Mouse (Mus musculus) heart, embryonic 14.5 days (tissue): Measurements from ENCODE around the gene Ddi2. TPM values are rescaled to one million over a fixed set of nuclear protein-coding genes. Genes with fewer than 3 reads are reported as not detected.

Experiments
- ATAC-seq: fragments of 200-750 bp; cut with Nextera tagmentation; 2 replicates; pipeline ENCODE4 v1.8.0; 2017; ENCODE audit warnings: low read depth, moderate TSS enrichment; ENCODE audit not compliant: insufficient number of reproducible peaks, insufficient read depth, low FRiP score
- H3K27ac ChIP-seq, 2 experiments: fragments of 200-500 bp in 1 of 2; fragments of 300-500 bp in 1 of 2; sonication (generic) in 1 of 2; replicated peaks in 1 of 2; 2 replicates each; pipeline ENCODE4 v1.5.1; 2012 to 2014; ENCODE audit warnings: low read depth in 2 of 2, low read length in 2 of 2, control low read depth in 1 of 2, mild to moderate bottlenecking in 1 of 2, mixed read lengths in 1 of 2; ENCODE audit not compliant: control insufficient read depth in 1 of 2, insufficient read depth in 1 of 2
- H3K27me3 ChIP-seq: fragments of 300-500 bp; sonication (generic); 2 replicates; pipeline ENCODE4 v1.6.1; 2014; ENCODE audit warnings: mild to moderate bottlenecking, low read length, control low read depth; ENCODE audit not compliant: control insufficient read depth, insufficient read depth
- H3K36me3 ChIP-seq: fragments of 300-500 bp; sonication (generic); 2 replicates; pipeline ENCODE4 v1.6.1; 2014; ENCODE audit warnings: mild to moderate bottlenecking, control low read depth, low read length, mixed read lengths; ENCODE audit not compliant: control insufficient read depth, insufficient read depth
- H3K4me1 ChIP-seq, 2 experiments: fragments of 200-500 bp in 1 of 2; fragments of 300-500 bp in 1 of 2; sonication (generic) in 1 of 2; 2 replicates each; pipeline ENCODE4 v1.6.1; 2012 to 2014; ENCODE audit warnings: low read length in 2 of 2, control low read depth in 1 of 2, mixed read lengths in 1 of 2; ENCODE audit not compliant: control insufficient read depth in 2 of 2, insufficient read depth in 2 of 2
- H3K4me2 ChIP-seq: fragments of 300-500 bp; sonication (generic); 2 replicates; pipeline ENCODE4 v1.6.1; 2014; ENCODE audit warnings: mild to moderate bottlenecking, low read length
- H3K4me3 ChIP-seq, 2 experiments: fragments of 200-500 bp in 1 of 2; fragments of 300-500 bp in 1 of 2; sonication (generic) in 1 of 2; 2 replicates each; pipeline ENCODE4 v1.5.1; 2012 to 2014; ENCODE audit warnings: low read length in 2 of 2, mild to moderate bottlenecking in 2 of 2, control low read depth in 1 of 2, low read depth in 1 of 2, moderate library complexity in 1 of 2; ENCODE audit not compliant: control insufficient read depth in 1 of 2, insufficient read depth in 1 of 2
- H3K9ac ChIP-seq: fragments of 300-500 bp; sonication (generic); 2 replicates; pipeline ENCODE4 v1.6.1; 2014; ENCODE audit warnings: mild to moderate bottlenecking, low read length
- H3K9me3 ChIP-seq: fragments of 300-500 bp; sonication (generic); 2 replicates; pipeline ENCODE4 v1.6.1; 2016; ENCODE audit warnings: low read length, control low read depth; ENCODE audit not compliant: control insufficient read depth
- WGBS: fragments of 180-500 bp; shearing (Covaris S2); extraction: QIAGEN DNeasy Blood & Tissue Kit; methylation state at CpG from one replicate; pipeline ENCODE4 v1.1.7; 2014; 5-methylcytosine and 5-hydroxymethylcytosine counted together
- polyA plus RNA-seq: library from polyadenylated mRNA; unstranded; fragments of >200 nt; fragmentation: Nextera tagmentation; extraction: Ambion mirVana; gene quantifications from 2 replicates; pipeline ENCODE4 v1.2.1, GENCODE M21; 2014

The Ddi2 gene
- polyA plus RNA-seq, 1 experiment from 2014 or later, result 12.0 TPM

DNA sequence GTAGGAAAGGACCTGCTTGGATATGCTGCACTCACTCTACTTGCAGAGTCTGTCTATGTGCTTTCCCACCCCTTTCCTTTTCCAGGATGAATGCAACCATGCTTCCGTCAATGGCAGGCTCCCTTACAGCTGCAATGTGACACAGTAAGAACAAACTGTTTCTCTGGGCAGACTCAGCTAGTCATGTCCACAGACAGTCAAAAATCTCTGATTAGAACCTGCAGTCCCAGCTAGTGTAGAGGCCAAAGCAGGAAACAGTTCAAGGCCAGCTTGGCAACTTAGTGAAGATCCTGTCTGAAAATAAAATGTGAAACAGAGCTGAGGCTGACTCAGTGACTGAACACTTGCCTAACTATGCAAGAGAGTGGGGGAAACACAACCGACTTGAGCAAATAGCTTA is 18.6 kb downstream of the Ddi2 start:
- peaks cover 100% of the 10 kb centered on the region for H3K36me3 ChIP-seq
- WGBS, result 93% methylated on average over 2 of the region's 2 CpGs
- ATAC-seq, result no peak

DNA sequence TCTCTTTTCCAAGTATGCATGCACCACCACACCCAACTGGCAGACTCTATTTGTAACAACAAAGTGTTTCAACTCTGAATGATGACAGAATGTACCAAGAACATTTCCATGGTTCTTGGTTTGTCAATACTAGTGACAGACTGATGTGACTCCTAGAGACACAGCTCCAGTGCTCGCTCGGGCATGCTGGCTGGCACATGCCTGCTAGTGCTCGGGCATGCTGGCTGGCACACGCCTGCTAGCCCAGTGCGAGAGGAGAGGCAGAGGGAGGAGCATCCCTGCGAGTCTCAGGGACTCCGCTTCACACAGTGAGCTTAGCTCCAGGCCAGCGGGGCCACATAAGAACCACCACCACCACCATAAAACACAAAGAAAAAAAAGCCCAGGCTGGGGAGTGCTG is 28.5 kb downstream of the Ddi2 start:
- Histone ChIP-seq H3K27me3 (no peaks in the 10 kb centered on the region), H3K9me3 (no peaks in the 10 kb centered on the region), H3K27ac (no peak overlapping the region), H3K4me3 (no peak overlapping the region), H3K9ac (no peak overlapping the region), H3K36me3 (peaks cover 98% of the 10 kb centered on the region), H3K4me2 (no peak overlapping the region), H3K4me1 (0 out of 4 replicates have a peak, but pooled peaks cover 0 to 2% of the 10 kb centered on the region in 2 experiments)
- no peak for ATAC-seq
- 90% methylated on average over 8 of the region's 8 CpGs for WGBS

More for the DNA sequence above, 18.6 kb downstream of the Ddi2 start:
- Histone ChIP-seq H3K9ac (no peak overlapping the region), H3K27me3 (no peaks in the 10 kb centered on the region), H3K4me3 (no peak overlapping the region), H3K4me2 (no peak overlapping the region), H3K4me1 (no peaks in the 10 kb centered on the region), H3K27ac (no peak overlapping the region), H3K9me3 (no peaks in the 10 kb centered on the region)

DNA sequence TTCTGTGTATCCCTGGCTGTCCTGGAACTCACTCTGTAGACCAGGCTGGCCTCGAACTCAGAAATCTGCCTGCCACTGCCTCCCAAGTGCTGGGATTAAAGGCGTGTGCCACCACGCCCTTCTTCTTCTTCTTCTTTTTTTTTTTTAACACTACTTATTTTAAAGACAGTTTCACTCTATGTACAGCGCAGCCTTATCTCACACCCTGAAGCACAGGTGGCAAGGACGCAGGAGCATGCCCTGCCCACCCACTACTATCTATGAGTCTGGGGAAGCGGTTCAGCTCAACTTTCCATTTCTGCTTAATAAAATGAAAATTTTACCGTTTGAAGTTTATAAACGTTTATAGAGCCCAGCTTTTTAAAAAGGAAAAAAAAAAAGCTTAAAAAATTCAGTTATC is 34.7 kb downstream of the Ddi2 start:
- Histone ChIP-seq H3K9ac (no peak overlapping the region), H3K4me3 (no peak overlapping the region), H3K9me3 (no peaks in the 10 kb centered on the region), H3K27me3 (no peaks in the 10 kb centered on the region), H3K36me3 (peaks cover 92% of the 10 kb centered on the region), H3K27ac (no peak overlapping the region), H3K4me1 (peaks cover 9 to 12% of the 10 kb centered on the region in 2 experiments), H3K4me2 (no peak overlapping the region)
- 87% methylated on average over 8 of the region's 8 CpGs for WGBS
- ATAC-seq, result no peak

DNA sequence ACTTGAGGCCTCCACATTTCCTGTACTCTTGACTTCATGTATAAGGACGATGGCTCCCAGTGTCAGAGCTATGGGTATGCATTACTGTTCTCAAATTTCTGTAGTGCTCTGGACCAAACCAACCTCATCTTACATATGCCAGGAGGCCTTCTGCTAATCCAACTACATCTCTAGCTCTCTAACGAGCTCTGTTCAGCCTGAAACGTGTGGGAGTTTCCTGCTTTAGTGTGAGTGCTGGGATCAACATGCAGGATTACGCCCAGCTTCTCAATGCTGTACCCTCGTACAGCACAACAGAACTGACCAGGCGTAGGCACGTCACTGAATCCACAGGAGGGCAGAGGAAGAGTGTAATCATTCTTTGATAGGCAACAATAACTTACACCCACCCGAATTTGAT is 36.7 kb downstream of the Ddi2 start:
- peaks cover 84% of the 10 kb centered on the region for H3K36me3 ChIP-seq

DNA sequence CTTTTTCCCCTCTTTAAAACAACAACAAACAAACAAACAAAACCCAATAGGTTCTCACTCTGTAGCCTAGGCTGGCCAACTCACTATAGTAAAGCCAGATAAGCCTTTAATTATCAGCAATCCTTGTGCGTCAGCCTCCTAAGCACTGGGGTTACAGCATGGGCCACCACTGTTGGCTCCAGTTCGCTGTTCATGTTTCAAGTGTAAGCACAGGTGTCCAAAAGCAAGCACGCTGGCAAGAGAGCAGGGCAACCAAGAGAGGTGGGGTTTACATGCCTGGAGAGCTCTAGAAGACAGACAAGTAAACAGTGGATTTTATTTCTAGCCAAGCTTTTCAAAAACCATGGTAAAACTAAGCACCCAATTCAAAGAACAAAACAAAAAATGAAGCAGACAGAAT is 37.1 kb downstream of the Ddi2 start:
- no peak overlapping the region for H3K4me2 ChIP-seq
- H3K9me3 ChIP-seq, result no peaks in the 10 kb centered on the region
- peaks cover 81% of the 10 kb centered on the region for H3K36me3 ChIP-seq
- H3K4me1 ChIP-seq, result peaks cover 21 to 34% of the 10 kb centered on the region in 2 experiments
- no peak overlapping the region for H3K27ac ChIP-seq
- H3K27me3 ChIP-seq, result no peaks in the 10 kb centered on the region
- WGBS, result 76% methylated on average over 3 of the region's 3 CpGs
- H3K4me3 ChIP-seq, result no peak overlapping the region
- ATAC-seq, result no peak
- no peak overlapping the region for H3K9ac ChIP-seq

More for the DNA sequence above, 36.7 kb downstream of the Ddi2 start:
- Histone ChIP-seq H3K27ac (no peak overlapping the region), H3K4me1 (peaks cover 21 to 30% of the 10 kb centered on the region in 2 experiments), H3K27me3 (no peaks in the 10 kb centered on the region), H3K4me2 (no peak overlapping the region), H3K9ac (no peak overlapping the region), H3K9me3 (no peaks in the 10 kb centered on the region), H3K4me3 (no peak overlapping the region)
- WGBS, result 74% methylated on average over 8 of the region's 8 CpGs
- ATAC-seq, result no peak

DNA sequence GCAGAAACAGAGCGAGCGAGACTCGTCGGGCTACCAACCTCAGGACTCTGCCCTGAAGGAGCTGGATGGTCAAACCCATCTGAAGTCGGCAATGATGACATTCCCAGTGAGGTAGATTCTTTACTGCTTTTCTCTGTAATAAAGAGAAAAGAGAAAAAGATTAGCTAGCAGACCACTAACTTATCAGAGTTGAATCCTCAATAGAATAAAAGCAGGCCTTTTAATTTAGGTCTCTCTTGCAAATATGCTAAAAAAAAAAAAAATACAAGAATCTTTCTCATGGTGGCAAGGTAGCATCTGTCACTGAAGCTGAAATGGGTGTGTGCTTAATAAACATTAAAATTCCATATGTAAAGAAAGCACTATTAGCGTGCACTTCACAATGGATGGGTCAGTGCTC is 37.7 kb downstream of the Ddi2 start, which contains the start of gene Rsc1a1:
TSS of gene Rsc1a1 (minus strand) at position 101 of the 400 bp plus-strand sequence.
- WGBS, result 96% methylated on average over 6 of the region's 6 CpGs
- Histone ChIP-seq H3K4me1 (peaks cover 23 to 38% of the 10 kb centered on the region in 2 experiments), H3K27ac (no peak within 1 kb of the TSS), H3K9ac (no peak within 1 kb of the TSS), H3K27me3 (no peaks in the 10 kb centered on the region), H3K4me3 (no peak within 1 kb of the TSS), H3K36me3 (peaks cover 79% of the 10 kb centered on the region), H3K4me2 (no peak within 1 kb of the TSS), H3K9me3 (no peaks in the 10 kb centered on the region)
- no peak for ATAC-seq

DNA sequence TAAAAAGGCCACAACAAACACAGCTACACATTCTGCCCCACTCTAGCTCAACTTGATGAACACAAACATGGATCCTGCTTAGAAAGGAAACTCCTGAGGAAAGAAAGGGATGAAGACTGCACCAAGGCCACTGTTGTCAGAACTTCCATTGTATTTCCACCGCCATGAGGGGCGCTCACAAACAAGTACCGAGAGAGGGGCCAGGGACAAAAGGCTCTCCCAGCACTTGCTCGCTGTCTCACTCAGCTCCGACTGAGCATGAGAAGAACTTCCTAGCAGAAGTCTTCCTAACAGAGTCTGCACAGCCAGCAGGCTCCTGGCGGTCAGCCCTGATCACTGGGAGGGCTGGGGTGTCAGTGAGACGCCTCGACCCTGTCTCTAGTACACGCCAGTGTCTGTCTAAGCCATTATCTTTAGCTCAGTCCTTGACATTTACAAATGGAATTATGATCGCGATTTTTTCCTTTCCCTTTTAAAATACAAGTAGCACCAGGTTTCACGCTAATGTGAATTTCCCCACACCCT is 40.5 kb downstream of the Ddi2 start:
- peak overlapping the region in 1 of 2 experiments; percentile 30; a peak in 1 of 4 replicates for H3K27ac ChIP-seq
- H3K27me3 ChIP-seq, result no peaks in the 10 kb centered on the region
- peaks cover 57% of the 10 kb centered on the region for H3K36me3 ChIP-seq
- no peak overlapping the region for H3K9ac ChIP-seq
- 54% methylated on average over 12 of the region's 12 CpGs for WGBS
- peaks cover 23 to 38% of the 10 kb centered on the region in 2 experiments for H3K4me1 ChIP-seq
- no peaks in the 10 kb centered on the region for H3K9me3 ChIP-seq
- no peak for ATAC-seq
- no peak overlapping the region for H3K4me3 ChIP-seq
- H3K4me2 ChIP-seq, result no peak overlapping the region

DNA sequence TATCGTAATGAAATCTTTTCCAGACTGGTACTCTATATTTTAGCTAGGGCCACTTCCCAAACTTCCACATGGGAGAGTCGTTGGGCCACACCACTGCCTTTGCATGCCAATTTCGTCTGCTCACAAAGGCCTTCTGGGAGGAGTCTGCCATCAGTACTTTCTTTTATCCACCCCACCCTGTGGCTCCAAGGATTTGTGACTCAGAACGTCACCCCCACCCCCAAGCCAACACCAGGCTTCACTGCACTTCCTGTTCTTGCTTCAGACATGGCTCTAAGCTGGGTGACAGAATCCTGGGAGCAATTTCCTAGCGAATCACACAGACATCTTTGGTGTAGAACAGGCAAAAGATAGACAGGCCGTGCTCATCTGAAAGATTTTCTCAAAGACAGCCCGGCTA is 41.5 kb downstream of the Ddi2 start:
- Histone ChIP-seq H3K27ac (0 out of 4 replicates have a peak overlapping the region, but pooled peaks of 1 of the 2 experiments have one; percentile 37), H3K27me3 (no peaks in the 10 kb centered on the region), H3K4me3 (no peak overlapping the region), H3K4me1 (peaks cover 23 to 38% of the 10 kb centered on the region in 2 experiments), H3K9me3 (no peaks in the 10 kb centered on the region), H3K4me2 (no peak overlapping the region), H3K36me3 (peaks cover 51% of the 10 kb centered on the region), H3K9ac (peak overlapping the region; percentile 46; the same call in 1 of the 2 replicates)
- no peak for ATAC-seq
- 50% methylated on average over 7 of the region's 7 CpGs for WGBS
